Mouse (Mus musculus): ENCODE measurements around the gene Mettl27. TPM values are rescaled to one million over a fixed set of nuclear protein-coding genes. Genes with fewer than 3 reads are reported as not detected.
"Not testable (repeated sequence)": the region's sequence is repeated elsewhere in the genome, so short reads cannot be mapped to it uniquely, and the experiment has no call there.

Gene Mettl27
- polyA plus RNA-seq, 1 experiment from 2014 or later = 26.1 TPM

DNA sequence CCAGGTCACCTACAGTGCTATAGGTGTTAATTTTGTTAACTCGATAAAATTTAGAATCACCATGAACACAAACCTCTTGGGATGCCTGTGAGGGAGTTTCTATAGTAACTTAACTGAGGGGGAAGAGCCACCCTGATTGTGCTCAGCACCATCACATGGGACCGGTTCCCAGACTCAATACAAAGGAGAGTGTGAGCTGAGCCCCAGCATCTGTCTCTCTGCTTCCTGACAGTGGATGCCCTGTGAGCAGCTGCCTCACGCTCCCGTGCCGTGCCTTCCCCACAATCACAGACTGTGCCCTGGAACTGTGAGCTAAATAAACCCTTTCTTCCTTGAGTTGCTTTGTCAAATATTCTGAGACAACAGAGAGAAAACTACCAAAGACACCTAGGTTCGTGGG lies 9.0 kb upstream of the Mettl27 start:
- H3K27ac ChIP-seq = no peak overlapping the region
- ATAC-seq (replicated peaks; ENCODE audit: low FRiP score) = no peak
- no peak overlapping the region for H3K9ac ChIP-seq
- no peaks in the 10 kb centered on the region for H3K36me3 ChIP-seq
- H3K27me3 ChIP-seq = no peaks in the 10 kb centered on the region
- H3K4me2 ChIP-seq = no peak overlapping the region
- no peaks in the 10 kb centered on the region for H3K9me3 ChIP-seq (replicated peaks)
- H3K4me1 ChIP-seq = no peaks in the 10 kb centered on the region
- no peak overlapping the region for H3K4me3 ChIP-seq (replicated peaks)
- 72% methylated on average over 6 of the region's 6 CpGs for WGBS

DNA sequence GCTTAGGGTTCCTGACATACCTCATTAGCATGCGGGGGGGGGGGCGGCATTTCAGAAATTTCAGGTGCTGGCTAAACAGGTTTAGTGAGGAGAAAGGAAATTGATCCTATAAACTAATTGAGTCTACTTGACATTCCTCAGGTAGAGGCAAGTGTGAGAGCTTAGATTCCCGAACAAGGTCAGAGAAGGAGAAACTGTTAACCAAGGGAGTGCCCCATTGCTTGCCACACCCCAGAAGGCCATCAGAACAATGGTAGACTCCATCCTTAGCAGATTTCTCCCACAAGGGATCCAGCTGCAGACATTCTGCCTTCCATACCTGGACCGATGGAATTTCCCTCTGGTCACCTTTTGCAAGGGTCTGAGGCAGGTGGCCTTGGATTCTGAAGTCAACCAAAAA lies 5.4 kb upstream of the Mettl27 start:
- 61% methylated on average over 4 of the region's 4 CpGs for WGBS

GRCm38 (mm10) chr5:134929988-134930387 lies 2.2 kb upstream of the Mettl27 start:
- H3K27me3 ChIP-seq = no peaks in the 10 kb centered on the region

More for the DNA sequence above, 5.4 kb upstream of the Mettl27 start:
- Histone ChIP-seq H3K27ac (no peak overlapping the region), H3K4me3 (replicated peaks) (no peak overlapping the region), H3K36me3 (no peaks in the 10 kb centered on the region), H3K27me3 (no peaks in the 10 kb centered on the region), H3K4me1 (0 out of 2 replicates have a peak, but pooled peaks cover 2% of the 10 kb centered on the region), H3K4me2 (no peak overlapping the region), H3K9ac (no peak overlapping the region), H3K9me3 (replicated peaks) (no peaks in the 10 kb centered on the region)
- no peak for ATAC-seq (replicated peaks; ENCODE audit: low FRiP score)

GRCm38 (mm10) chr5:134932903-134933276 lies 722 bp downstream of the Mettl27 start:
- Histone ChIP-seq H3K9ac (peak overlapping the region; percentile 83), H3K4me1 (peaks cover 15% of the 10 kb centered on the region), H3K27me3 (no peaks in the 10 kb centered on the region), H3K9me3 (replicated peaks) (no peaks in the 10 kb centered on the region), H3K4me2 (peak overlapping the region; percentile 74), H3K36me3 (peaks cover 19% of the 10 kb centered on the region; the same call in 1 of the 2 replicates), H3K4me3 (replicated peaks) (peak overlapping the region; percentile 82), H3K27ac (peak overlapping the region; percentile 90)
- peak; percentile 44 for ATAC-seq (replicated peaks; ENCODE audit: low FRiP score)
- 45% methylated on average over 9 of the region's 9 CpGs for whole genome bisulfite sequencing

More at GRCm38 (mm10) chr5:134929988-134930387, 2.2 kb upstream of the Mettl27 start:
- Histone ChIP-seq H3K36me3 (peaks cover 14% of the 10 kb centered on the region; the same call in 1 of the 2 replicates), H3K4me1 (peaks cover 15% of the 10 kb centered on the region), H3K4me3 (replicated peaks) (no peak overlapping the region), H3K4me2 (no peak overlapping the region), H3K9me3 (replicated peaks) (no peaks in the 10 kb centered on the region), H3K9ac (no peak overlapping the region), H3K27ac (no peak overlapping the region)
- 86% methylated on average over 2 of the region's 2 CpGs for WGBS
- ATAC-seq (replicated peaks; ENCODE audit: low FRiP score) = no peak

- H3K4me1 ChIP-seq = peaks cover 15% of the 10 kb centered on the region
- WGBS = 90% methylated on average over 8 of the region's 8 CpGs
- H3K27me3 ChIP-seq = no peaks in the 10 kb centered on the region
- H3K9ac ChIP-seq = no peak overlapping the region
- peak overlapping the region; percentile 82 for H3K4me3 ChIP-seq (replicated peaks)
- no peak for ATAC-seq (replicated peaks; ENCODE audit: low FRiP score)
- H3K27ac ChIP-seq = no peak overlapping the region
- no peaks in the 10 kb centered on the region for H3K9me3 ChIP-seq (replicated peaks)
- H3K4me2 ChIP-seq = peak overlapping the region; percentile 74
- peaks cover 19% of the 10 kb centered on the region; the same call in 1 of the 2 replicates for H3K36me3 ChIP-seq
These were observed 1.1 kb downstream of the Mettl27 start for GRCm38 (mm10) chr5:134933281-134933680.

- whole genome bisulfite sequencing = 93% methylated on average over 5 of the region's 5 CpGs
- H3K4me3 ChIP-seq (replicated peaks); H3K4me2 ChIP-seq; H3K27me3 ChIP-seq; H3K27ac ChIP-seq; H3K9me3 ChIP-seq (replicated peaks); ATAC-seq (replicated peaks; ENCODE audit: low FRiP score); H3K9ac ChIP-seq: not testable (repeated sequence)
- Histone ChIP-seq H3K4me1 (peaks cover 15% of the 10 kb centered on the region), H3K36me3 (peaks cover 19% of the 10 kb centered on the region; the same call in 1 of the 2 replicates)
These were observed 1.5 kb downstream of the Mettl27 start for GRCm38 (mm10) chr5:134933686-134934085.

DNA sequence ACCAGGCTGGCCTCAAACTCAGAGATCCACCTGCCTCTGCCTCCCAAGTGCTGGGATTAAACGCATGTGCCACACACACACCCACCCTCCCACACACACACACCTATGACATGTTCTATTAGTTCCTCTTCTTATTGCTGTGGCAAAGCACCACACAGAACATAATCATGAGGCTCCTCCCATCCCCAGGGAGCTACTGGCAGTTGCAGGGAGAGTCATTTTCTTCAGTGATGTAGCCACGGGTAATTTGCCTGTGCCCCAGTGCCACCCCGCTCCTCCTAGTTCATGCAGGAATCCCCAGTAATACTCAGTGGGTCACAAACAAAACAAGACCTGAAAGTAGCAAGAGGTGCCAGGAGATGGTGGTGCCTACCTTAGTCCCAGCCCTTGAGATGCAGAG lies 2.5 kb downstream of the Mettl27 start:
- no peak overlapping the region for H3K9ac ChIP-seq
- H3K27me3 ChIP-seq = no peaks in the 10 kb centered on the region
- peaks cover 15% of the 10 kb centered on the region for H3K4me1 ChIP-seq
- no peak overlapping the region for H3K27ac ChIP-seq
- peaks cover 19% of the 10 kb centered on the region; the same call in 1 of the 2 replicates for H3K36me3 ChIP-seq
- H3K9me3 ChIP-seq (replicated peaks) = no peaks in the 10 kb centered on the region
- H3K4me2 ChIP-seq = no peak overlapping the region
- H3K4me3 ChIP-seq (replicated peaks) = no peak overlapping the region
- WGBS = 87% methylated on average over 3 of the region's 3 CpGs
- ATAC-seq (replicated peaks; ENCODE audit: low FRiP score) = no peak

GRCm38 (mm10) chr5:134936051-134936450 lies 3.9 kb downstream of the Mettl27 start:
- H3K27me3 ChIP-seq = no peaks in the 10 kb centered on the region
- peaks cover 15% of the 10 kb centered on the region for H3K4me1 ChIP-seq
- no peak overlapping the region for H3K27ac ChIP-seq
- H3K4me2 ChIP-seq = no peak overlapping the region
- ATAC-seq (replicated peaks; ENCODE audit: low FRiP score) = no peak
- H3K9me3 ChIP-seq (replicated peaks) = no peaks in the 10 kb centered on the region
- 92% methylated on average over 6 of the region's 6 CpGs for WGBS
- no peak overlapping the region for H3K9ac ChIP-seq
- no peak overlapping the region for H3K4me3 ChIP-seq (replicated peaks)
- H3K36me3 ChIP-seq = peaks cover 19% of the 10 kb centered on the region; the same call in 1 of the 2 replicates

GRCm38 (mm10) chr5:134936626-134937185 lies 4.5 kb downstream of the Mettl27 start:
- ATAC-seq (replicated peaks; ENCODE audit: low FRiP score) = no peak
- whole genome bisulfite sequencing = 81% methylated on average over 6 of the region's 6 CpGs
- no peaks in the 10 kb centered on the region for H3K9me3 ChIP-seq (replicated peaks)
- no peak overlapping the region for H3K4me2 ChIP-seq
- peaks cover 19% of the 10 kb centered on the region; the same call in 1 of the 2 replicates for H3K36me3 ChIP-seq
- no peaks in the 10 kb centered on the region for H3K27me3 ChIP-seq
- H3K9ac ChIP-seq = no peak overlapping the region
- peaks cover 13% of the 10 kb centered on the region for H3K4me1 ChIP-seq
- H3K27ac ChIP-seq = no peak overlapping the region
- no peak overlapping the region for H3K4me3 ChIP-seq (replicated peaks)

DNA sequence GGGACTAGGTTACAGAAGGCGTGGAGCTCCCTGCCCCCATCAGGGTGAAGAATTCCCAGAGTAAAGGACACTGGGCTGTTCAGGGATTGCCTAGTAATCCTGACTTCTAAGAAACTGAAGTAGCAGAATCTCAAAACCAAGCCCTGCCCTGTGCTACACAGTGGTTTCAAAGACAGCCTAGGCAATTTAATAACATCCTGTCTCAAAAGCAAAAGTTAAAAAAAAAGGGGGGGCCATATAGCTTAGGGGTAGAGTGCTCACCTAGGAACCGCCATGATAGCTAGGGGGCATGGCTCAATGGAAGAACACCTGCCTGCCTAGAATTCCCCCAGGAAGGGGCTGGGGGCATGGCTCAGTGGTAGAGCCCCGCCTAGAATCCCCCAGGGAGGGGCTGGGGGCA lies 6.9 kb downstream of the Mettl27 start:
- 75% methylated on average over 3 of the region's 3 CpGs for WGBS
- H3K4me1 ChIP-seq = no peaks in the 10 kb centered on the region
- H3K9me3 ChIP-seq (replicated peaks) = no peaks in the 10 kb centered on the region
- ATAC-seq (replicated peaks; ENCODE audit: low FRiP score) = no peak
- H3K27ac ChIP-seq = no peak overlapping the region
- H3K27me3 ChIP-seq = no peaks in the 10 kb centered on the region
- H3K36me3 ChIP-seq = peaks cover 14% of the 10 kb centered on the region; the same call in 1 of the 2 replicates
- H3K4me3 ChIP-seq (replicated peaks) = no peak overlapping the region
- H3K4me2 ChIP-seq = no peak overlapping the region
- no peak overlapping the region for H3K9ac ChIP-seq

GRCm38 (mm10) chr5:134939554-134939953 lies 7.4 kb downstream of the Mettl27 start:
- H3K4me1 ChIP-seq; H3K27ac ChIP-seq; H3K9ac ChIP-seq; H3K4me3 ChIP-seq (replicated peaks); H3K36me3 ChIP-seq; H3K4me2 ChIP-seq; H3K9me3 ChIP-seq (replicated peaks); ATAC-seq (replicated peaks; ENCODE audit: low FRiP score); H3K27me3 ChIP-seq: not testable (repeated sequence)
- 78% methylated on average over 5 of the region's 7 CpGs for WGBS

GRCm38 (mm10) chr5:134941472-134942209 lies 9.5 kb downstream of the Mettl27 start:
- H3K27me3 ChIP-seq = peaks cover 19% of the 10 kb centered on the region
- H3K4me3 ChIP-seq (replicated peaks) = no peak overlapping the region
- H3K4me1 ChIP-seq = peaks cover 13% of the 10 kb centered on the region
- WGBS = 68% methylated on average over 14 of the region's 14 CpGs
- no peak overlapping the region for H3K4me2 ChIP-seq
- H3K9me3 ChIP-seq (replicated peaks) = no peaks in the 10 kb centered on the region
- ATAC-seq (replicated peaks; ENCODE audit: low FRiP score) = peak; percentile 46; the same call in 1 of the 2 replicates
- no peaks in the 10 kb centered on the region for H3K36me3 ChIP-seq
- peak overlapping the region; percentile 80 for H3K27ac ChIP-seq
- no peak overlapping the region for H3K9ac ChIP-seq

All from kidney, embryonic 15.5 days (tissue).